Comparison of ENCODE assay signal across 10 mouse cellular contexts in the genomic region with DNA sequence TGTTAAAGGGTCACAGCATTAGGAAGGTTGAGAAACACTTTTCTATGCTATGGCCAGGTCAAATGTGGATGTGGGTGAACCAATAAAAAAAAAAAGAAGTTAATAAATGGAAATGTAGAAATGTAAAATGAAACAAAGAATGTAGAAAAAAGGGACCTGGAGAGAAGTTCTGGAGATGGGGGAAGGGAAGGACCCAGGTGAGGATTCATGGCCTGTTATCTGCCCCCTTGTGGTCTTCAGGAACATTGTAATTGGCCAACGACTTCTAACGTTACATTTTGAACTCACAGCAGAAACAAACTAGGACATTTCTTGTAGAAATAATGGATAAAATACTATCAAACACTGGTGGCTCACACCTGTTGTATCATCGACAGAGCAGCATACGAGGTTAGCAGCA. TPM values are rescaled to one million over a fixed set of nuclear protein-coding genes. Genes with fewer than 3 reads are reported as not detected.
DNase-seq lines count a peak whose midpoint lies in the region; ATAC-seq and TF ChIP-seq lines count a peak whose summit lies in the region.
"Had no signal": no experiment of that assay in that cellular context is flagged by ENCODE, and none has a peak within 500 bp of the region (broad histone marks: within the 10 kb centered on the region; RNA-seq: fewer than 3 reads in every experiment).

No protein-coding gene starts in this region.

- no peak for TF ChIP-seq POLR2A in heart, adult 2 months (IDR thresholded peaks at IDR 0.05; ENCODE audit: insufficient read depth, low read depth, low read length)

- TF ChIP-seq CTCF in heart, adult 2 months (IDR thresholded peaks at IDR 0.05): peak; percentile 69
- TF ChIP-seq CTCF in stomach, postnatal 0 days (IDR thresholded peaks at IDR 0.05; ENCODE audit: low read depth): peak; percentile 64

- intact Hi-C loops in heart, adult 2 months (cut with DNase I): loop anchor here (5.0 to 10.0 kb wide), 2 partner anchors 140 to 258 kb away; no protein-coding TSS in a partner anchor

- no peak overlapping the region for H3K9ac ChIP-seq in heart, adult 2 months (ENCODE audit: low read depth, low read length)
- no peak overlapping the region for H3K9ac ChIP-seq in heart, embryonic 12.5 days
- H3K9ac ChIP-seq in stomach, postnatal 0 days (ENCODE audit: low read length): no peak overlapping the region
- H3K9ac ChIP-seq: neural tube, embryonic 15.5 days had no signal

- WGBS in heart, adult 2 months: 37% methylated on average over 4 of the region's 4 CpGs
- 36% methylated on average over 4 of the region's 4 CpGs for WGBS in heart, embryonic 12.5 days
- 52% methylated on average over 4 of the region's 4 CpGs for WGBS in stomach, postnatal 0 days

- H3K27ac ChIP-seq in heart, adult 2 months: no peak overlapping the region
- no peak overlapping the region for H3K27ac ChIP-seq in heart, embryonic 12.5 days (ENCODE audit: poor library complexity, severe bottlenecking)
- no peak overlapping the region for H3K27ac ChIP-seq in stomach, postnatal 0 days (replicated peaks)
- H3K27ac ChIP-seq: midbrain, embryonic 10.5 days; neural tube, embryonic 15.5 days had no signal

- H3K4me2 ChIP-seq in heart, embryonic 12.5 days: no peak overlapping the region
- no peak overlapping the region for H3K4me2 ChIP-seq in stomach, postnatal 0 days (replicated peaks; ENCODE audit: low read depth)
- H3K4me2 ChIP-seq: neural tube, embryonic 15.5 days had no signal

- 0 out of 2 replicates have a peak, but pooled peaks cover 1% of the 10 kb centered on the region for H3K27me3 ChIP-seq in heart, adult 2 months (ENCODE audit: control insufficient read depth, insufficient read depth, low read length)
- H3K27me3 ChIP-seq in heart, embryonic 12.5 days (replicated peaks): peaks cover 41% of the 10 kb centered on the region
- H3K27me3 ChIP-seq in stomach, postnatal 0 days (ENCODE audit: control insufficient read depth, insufficient read depth, low read length): no peaks in the 10 kb centered on the region
- H3K27me3 ChIP-seq: neural tube, embryonic 15.5 days had no signal

- no peaks in the 10 kb centered on the region for H3K9me3 ChIP-seq in heart, embryonic 12.5 days (replicated peaks)
- no peaks in the 10 kb centered on the region for H3K9me3 ChIP-seq in stomach, postnatal 0 days (ENCODE audit: control insufficient read depth, low read length)
- H3K9me3 ChIP-seq: midbrain, embryonic 10.5 days; neural tube, embryonic 15.5 days had no signal

- ATAC-seq in heart, embryonic 12.5 days (ENCODE audit: insufficient number of reproducible peaks, low FRiP score): no peak
- ATAC-seq in stomach, postnatal 0 days (ENCODE audit: low FRiP score, low TSS enrichment): no peak
- no peak for ATAC-seq in monocyte, adult 5-6 weeks (replicated peaks; ENCODE audit: insufficient number of reproducible peaks, low FRiP score, low TSS enrichment, poor library complexity, severe bottlenecking)

- no peak overlapping the region for H3K4me3 ChIP-seq in heart, adult 2 months
- no peak overlapping the region for H3K4me3 ChIP-seq in heart, embryonic 12.5 days
- H3K4me3 ChIP-seq in stomach, postnatal 0 days (ENCODE audit: low read depth, low read length): no peak overlapping the region
- H3K4me3 ChIP-seq: midbrain, embryonic 10.5 days; neural tube, embryonic 15.5 days had no signal

- H3K79me2 ChIP-seq in heart, adult 2 months (replicated peaks; ENCODE audit: control insufficient read depth, insufficient read depth, low read length): no peaks in the 10 kb centered on the region

- H3K4me1 ChIP-seq in heart, adult 2 months (ENCODE audit: control insufficient read depth, insufficient read depth, low read length): no peaks in the 10 kb centered on the region
- H3K4me1 ChIP-seq in heart, embryonic 12.5 days (replicated peaks): no peaks in the 10 kb centered on the region
- H3K4me1 ChIP-seq in stomach, postnatal 0 days (replicated peaks; ENCODE audit: control insufficient read depth, insufficient read depth): no peaks in the 10 kb centered on the region

- DNase-seq in heart, adult 2 months: no peak
- DNase-seq in lung, postnatal 36 days: peak; percentile 32
- no peak for DNase-seq in lung, postnatal 4 days
- DNase-seq in NIH3T3 (ENCODE audit: low read depth): peak; percentile 47
- DNase-seq in stomach, postnatal 0 days (ENCODE audit: low spot score): no peak

- no peak for TF ChIP-seq EP300 in heart, adult 2 months (IDR thresholded peaks at IDR 0.05; ENCODE audit: insufficient read depth, low read depth, low read length)
- no peak for TF ChIP-seq EP300 in stomach, postnatal 0 days (optimal IDR thresholded peaks at IDR 0.05)

- no peaks in the 10 kb centered on the region for H3K36me3 ChIP-seq in heart, adult 2 months (ENCODE audit: control insufficient read depth, insufficient read depth, low read length)
- no peaks in the 10 kb centered on the region for H3K36me3 ChIP-seq in heart, embryonic 12.5 days
- no peaks in the 10 kb centered on the region for H3K36me3 ChIP-seq in stomach, postnatal 0 days (ENCODE audit: control insufficient read depth, insufficient read depth, low read length)
- H3K36me3 ChIP-seq: midbrain, embryonic 10.5 days; neural tube, embryonic 15.5 days had no signal

RNA-seq across cellular contexts. Expression of a gene that starts 7.9 kb away (rescaled TPM):
- 10 to 100 TPM; 23.5 to 28.2 TPM for total RNA-seq in heart, adult 2 months (2021)
- polyA plus RNA-seq in heart, adult 2 months (2012; rRNA removed): 24.6 and 28.7 TPM in 2 replicates
- 18.5 and 18.7 TPM in 2 replicates for polyA plus RNA-seq in heart, embryonic 12.5 days (2016; fragmentation: Nextera tagmentation; extraction: Ambion mirVana)
- polyA plus RNA-seq in stomach, postnatal 0 days (2015; fragmentation: Nextera tagmentation; extraction: Ambion mirVana): 7.3 and 7.5 TPM in 2 replicates
- total RNA-seq in monocyte, adult 5-6 weeks (2017): 13.2 to 19.4 TPM (median 18.9 TPM) in 3 replicates

RNA-seq across cellular contexts. Expression of a gene that starts 38.4 kb away (rescaled TPM):
- total RNA-seq in heart, adult 2 months (2021): not detected
- polyA plus RNA-seq in heart, adult 2 months (2012; rRNA removed): 0.12 TPM in 1 of 2 replicates, not detected in the other
- not detected in 2 replicates for polyA plus RNA-seq in heart, embryonic 12.5 days (2016; fragmentation: Nextera tagmentation; extraction: Ambion mirVana)
- 0.08 and 0.11 TPM in 2 replicates for polyA plus RNA-seq in stomach, postnatal 0 days (2015; fragmentation: Nextera tagmentation; extraction: Ambion mirVana)
- not detected in 3 replicates for total RNA-seq in monocyte, adult 5-6 weeks (2017)
- polyA plus RNA-seq: limb, embryonic 11.5 days had no signal

Comparison
In these comparisons a context has a peak if more than half of its experiments do, and no peak if none do; other contexts are left out.
1. DNase-seq: peak in lung, postnatal 36 days (single experiment) and NIH3T3 (single experiment); none in heart, adult 2 months (0 of 2), lung, postnatal 4 days (0 of 2) and stomach, postnatal 0 days (single experiment).